Mouse (Mus musculus): ENCODE measurements at regions not wholly inside any gene's neighbourhood (a gene's known extent, or its start where the extent isn't known, plus 50 kb on each side); places are given as distances from the start of the nearest gene placed in this dataset.

DNA sequence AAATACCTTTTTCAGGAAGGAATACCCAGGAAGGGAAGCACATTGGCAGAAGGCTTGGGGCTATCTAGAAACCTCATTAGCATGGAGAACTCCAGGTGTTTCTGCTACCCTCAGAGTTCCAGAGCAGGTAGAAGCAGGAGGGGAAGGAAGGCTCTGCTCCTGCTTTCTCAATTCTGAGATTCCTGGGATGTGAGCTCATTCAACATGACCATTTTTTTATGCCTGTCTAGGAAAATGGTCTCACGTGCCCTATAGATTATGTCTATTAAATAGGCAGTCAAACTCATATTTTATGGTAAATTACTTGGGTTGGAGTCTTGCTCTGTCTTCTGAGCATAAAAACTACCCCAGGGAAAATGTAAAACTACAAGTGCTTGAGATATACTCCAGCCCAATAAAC lies 130.2 kb downstream of the Ccdc71l start:
- Histone ChIP-seq H3K9me3 (no peaks in the 10 kb centered on the region), H3K4me3 (no peak overlapping the region), H3K4me1 (no peaks in the 10 kb centered on the region), H3K27ac (no peak overlapping the region), H3K4me2 (replicated peaks) (no peak overlapping the region), H3K27me3 (replicated peaks) (no peaks in the 10 kb centered on the region), H3K9ac (no peak overlapping the region), H3K36me3 (no peaks in the 10 kb centered on the region)
- 78% methylated on average over 1 of the region's 1 CpGs for WGBS
- ATAC-seq (ENCODE audit: low FRiP score, low read depth) = no peak

DNA sequence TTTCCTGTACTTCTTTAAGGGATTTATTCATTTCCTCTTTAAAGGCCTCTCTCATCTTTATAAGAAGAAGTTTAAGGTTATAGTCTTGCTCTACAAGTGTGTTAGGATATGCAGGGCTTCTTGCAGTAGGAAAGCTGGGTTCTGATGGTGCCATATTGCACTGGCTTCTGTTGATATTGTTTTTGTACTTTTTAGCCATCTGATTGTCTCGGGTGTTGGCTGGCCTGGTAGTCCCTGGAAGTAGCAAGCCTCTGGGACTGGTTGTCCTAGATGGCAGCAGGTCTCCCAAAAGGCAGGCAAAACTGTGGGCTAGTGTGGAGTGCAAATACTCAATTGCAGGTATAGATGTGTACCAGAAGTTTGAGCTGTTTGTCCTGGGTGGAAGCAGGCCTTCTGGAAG lies 147.1 kb downstream of the Ccdc71l start:
- Histone ChIP-seq H3K27me3 (replicated peaks) (no peaks in the 10 kb centered on the region), H3K4me1 (no peaks in the 10 kb centered on the region), H3K27ac (no peak overlapping the region), H3K4me2 (replicated peaks) (no peak overlapping the region), H3K9me3 (no peaks in the 10 kb centered on the region), H3K4me3 (no peak overlapping the region), H3K36me3 (no peaks in the 10 kb centered on the region), H3K9ac (no peak overlapping the region)
- no peak for ATAC-seq (ENCODE audit: low FRiP score, low read depth)
- 69% methylated on average over 1 of the region's 1 CpGs for WGBS

DNA sequence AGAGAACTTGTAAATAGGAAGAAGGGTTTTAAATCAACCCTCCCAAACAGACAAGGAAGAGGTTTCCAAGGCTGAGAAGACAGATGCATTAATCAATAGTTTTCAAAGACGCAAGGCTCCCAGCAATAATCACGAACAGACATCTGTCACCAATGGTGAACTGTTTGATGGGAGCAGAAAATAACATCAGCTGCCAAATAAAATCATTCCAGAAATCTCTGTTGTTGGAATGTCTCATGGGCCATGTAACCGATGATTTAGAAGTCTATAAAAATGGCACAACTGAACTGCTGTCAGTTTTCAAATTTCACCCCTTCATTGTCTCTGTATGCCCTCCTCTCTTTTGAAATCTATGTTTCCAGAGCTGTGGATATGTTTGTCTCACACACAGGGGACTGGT lies 152.7 kb downstream of the Ccdc71l start:
- Histone ChIP-seq H3K9me3 (no peaks in the 10 kb centered on the region), H3K4me1 (no peaks in the 10 kb centered on the region), H3K36me3 (no peaks in the 10 kb centered on the region), H3K27ac (no peak overlapping the region), H3K9ac (no peak overlapping the region), H3K4me3 (no peak overlapping the region), H3K4me2 (replicated peaks) (no peak overlapping the region), H3K27me3 (replicated peaks) (no peaks in the 10 kb centered on the region)
- ATAC-seq (ENCODE audit: low FRiP score, low read depth) = no peak
- WGBS = 88% methylated on average over 3 of the region's 3 CpGs

DNA sequence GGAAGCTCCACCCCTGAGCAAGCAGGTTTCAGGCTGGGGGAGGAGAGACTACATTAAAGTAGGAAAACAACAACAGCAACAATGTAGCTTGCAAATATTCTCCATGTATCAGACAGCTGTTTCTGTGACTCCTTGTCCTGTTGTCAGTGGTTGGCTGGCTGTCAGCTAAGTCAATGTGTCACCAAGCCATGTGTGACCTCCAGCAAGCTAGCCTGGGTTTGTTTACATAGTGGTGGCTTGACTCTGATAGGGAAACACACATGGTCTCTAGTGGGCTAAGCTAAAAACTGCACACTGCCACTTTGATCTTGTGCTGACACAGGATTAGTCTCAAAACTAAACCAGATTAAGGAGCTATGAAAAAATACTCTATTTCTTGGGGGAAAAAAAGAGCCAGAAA lies 155.1 kb downstream of the Ccdc71l start:
- Histone ChIP-seq H3K4me3 (no peak overlapping the region), H3K9ac (no peak overlapping the region), H3K4me2 (replicated peaks) (no peak overlapping the region)

DNA sequence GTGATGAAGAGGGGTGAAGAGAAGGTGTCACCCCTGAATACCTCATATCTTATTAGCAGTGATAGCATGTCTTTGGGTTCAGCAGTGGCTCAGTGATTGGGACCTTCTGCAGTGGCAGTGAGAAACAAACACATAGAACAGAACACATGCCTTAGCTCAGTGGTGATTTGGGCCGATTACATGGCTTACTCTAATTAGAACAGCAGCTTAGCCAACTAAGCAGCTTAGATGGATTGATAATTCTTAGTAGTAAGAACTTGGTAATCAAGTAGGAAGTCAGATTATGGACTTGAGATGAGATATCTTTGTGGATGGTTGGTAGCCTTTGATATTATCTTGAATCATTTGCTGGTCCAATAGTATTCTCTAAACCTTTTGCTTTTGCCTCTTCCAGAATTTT lies 167.0 kb downstream of the Ccdc71l start:
- H3K9me3 ChIP-seq = peaks cover 9% of the 10 kb centered on the region; the same call in 1 of the 2 replicates
- no peaks in the 10 kb centered on the region for H3K27me3 ChIP-seq (replicated peaks)
- H3K4me3 ChIP-seq = no peak overlapping the region
- ATAC-seq (ENCODE audit: low FRiP score, low read depth) = no peak
- no peak overlapping the region for H3K9ac ChIP-seq
- no peak overlapping the region for H3K4me2 ChIP-seq (replicated peaks)
- WGBS = 85% methylated on average over 1 of the region's 1 CpGs
- H3K36me3 ChIP-seq = no peaks in the 10 kb centered on the region
- H3K27ac ChIP-seq = no peak overlapping the region
- no peaks in the 10 kb centered on the region for H3K4me1 ChIP-seq

More for the DNA sequence above, 155.1 kb downstream of the Ccdc71l start:
- H3K36me3 ChIP-seq = no peaks in the 10 kb centered on the region
- ATAC-seq (ENCODE audit: low FRiP score, low read depth) = no peak
- H3K4me1 ChIP-seq = no peaks in the 10 kb centered on the region
- H3K27me3 ChIP-seq (replicated peaks) = no peaks in the 10 kb centered on the region
- H3K27ac ChIP-seq = no peak overlapping the region
- H3K9me3 ChIP-seq = no peaks in the 10 kb centered on the region

DNA sequence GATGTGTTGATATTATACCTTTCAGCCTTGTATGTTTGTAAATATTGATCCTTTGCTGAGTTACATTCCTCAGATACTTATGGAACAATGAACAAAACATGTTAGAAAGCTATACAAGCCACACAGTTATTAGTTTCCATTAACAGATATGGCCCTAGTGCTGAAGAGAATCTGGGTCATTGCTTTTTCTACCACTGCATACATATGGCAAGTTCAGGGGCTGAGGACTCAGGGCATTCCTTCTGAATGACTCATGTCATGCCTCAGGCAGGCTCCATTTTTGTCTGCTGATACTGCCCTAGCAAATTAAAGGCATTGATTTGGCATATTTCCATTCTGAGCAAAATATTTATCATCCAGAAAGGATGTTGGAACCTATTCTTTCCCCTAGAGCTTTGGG lies 167.9 kb downstream of the Ccdc71l start:
- ATAC-seq (ENCODE audit: low FRiP score, low read depth) = no peak
- H3K36me3 ChIP-seq = no peaks in the 10 kb centered on the region
- H3K27me3 ChIP-seq (replicated peaks) = no peaks in the 10 kb centered on the region
- H3K4me2 ChIP-seq (replicated peaks) = no peak overlapping the region
- no peaks in the 10 kb centered on the region for H3K4me1 ChIP-seq
- H3K27ac ChIP-seq = no peak overlapping the region
- no peak overlapping the region for H3K4me3 ChIP-seq
- H3K9ac ChIP-seq = no peak overlapping the region
- peaks cover 9% of the 10 kb centered on the region; the same call in 1 of the 2 replicates for H3K9me3 ChIP-seq

DNA sequence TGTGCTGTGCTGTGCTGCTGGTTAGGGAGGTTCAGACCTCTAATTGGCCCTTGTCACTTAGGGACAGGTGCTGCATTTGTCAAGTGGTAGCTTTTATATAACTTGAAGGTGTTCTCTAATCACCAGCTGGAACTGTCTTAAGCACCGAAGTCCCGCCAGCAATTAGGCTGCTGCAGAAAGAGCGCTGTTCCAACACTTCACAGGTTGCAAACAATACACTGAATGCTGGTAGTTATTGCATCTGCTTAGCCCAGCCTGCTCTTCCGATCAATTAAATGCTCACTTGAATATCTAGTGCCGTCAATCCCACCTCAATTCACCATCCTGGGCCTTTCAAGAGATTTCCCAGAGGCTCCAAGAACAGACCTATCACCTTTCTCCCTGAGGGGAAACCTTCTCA lies 175.3 kb downstream of the Ccdc71l start:
- H3K4me3 ChIP-seq = no peak overlapping the region
- no peak for ATAC-seq (ENCODE audit: low FRiP score, low read depth)
- H3K27me3 ChIP-seq (replicated peaks) = no peaks in the 10 kb centered on the region
- H3K27ac ChIP-seq = no peak overlapping the region
- H3K4me1 ChIP-seq = no peaks in the 10 kb centered on the region
- no peaks in the 10 kb centered on the region for H3K36me3 ChIP-seq
- no peak overlapping the region for H3K4me2 ChIP-seq (replicated peaks)
- 79% methylated on average over 5 of the region's 5 CpGs for WGBS
- H3K9me3 ChIP-seq = 0 out of 2 replicates have a peak, but pooled peaks cover 2% of the 10 kb centered on the region
- H3K9ac ChIP-seq = no peak overlapping the region

DNA sequence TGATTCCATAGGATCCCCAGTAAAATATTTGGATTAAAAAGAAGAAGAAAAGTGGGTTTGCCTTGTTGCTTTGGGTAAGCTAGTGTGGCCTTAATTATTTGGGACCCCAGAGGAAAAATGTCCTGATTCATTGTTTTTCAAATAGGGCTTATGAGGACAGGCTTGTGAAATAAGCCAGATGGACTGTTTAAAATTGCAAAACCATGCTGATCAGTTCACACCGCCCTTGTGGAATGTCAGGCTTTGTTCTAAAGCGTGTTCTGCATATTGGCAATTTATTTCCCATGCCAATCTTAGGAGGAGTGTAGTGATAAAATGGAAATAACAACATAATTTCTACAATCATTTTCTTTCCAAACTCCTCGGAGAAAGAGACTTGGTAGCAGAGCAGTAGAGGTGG lies 189.3 kb downstream of the Ccdc71l start:
- ATAC-seq (ENCODE audit: low FRiP score, low read depth) = no peak
- WGBS = 78% methylated on average over 3 of the region's 3 CpGs
- no peak overlapping the region for H3K27ac ChIP-seq
- no peaks in the 10 kb centered on the region for H3K36me3 ChIP-seq
- no peak overlapping the region for H3K4me3 ChIP-seq
- no peaks in the 10 kb centered on the region for H3K9me3 ChIP-seq
- H3K4me1 ChIP-seq = no peaks in the 10 kb centered on the region
- H3K9ac ChIP-seq = no peak overlapping the region
- H3K4me2 ChIP-seq (replicated peaks) = no peak overlapping the region
- no peaks in the 10 kb centered on the region for H3K27me3 ChIP-seq (replicated peaks)

DNA sequence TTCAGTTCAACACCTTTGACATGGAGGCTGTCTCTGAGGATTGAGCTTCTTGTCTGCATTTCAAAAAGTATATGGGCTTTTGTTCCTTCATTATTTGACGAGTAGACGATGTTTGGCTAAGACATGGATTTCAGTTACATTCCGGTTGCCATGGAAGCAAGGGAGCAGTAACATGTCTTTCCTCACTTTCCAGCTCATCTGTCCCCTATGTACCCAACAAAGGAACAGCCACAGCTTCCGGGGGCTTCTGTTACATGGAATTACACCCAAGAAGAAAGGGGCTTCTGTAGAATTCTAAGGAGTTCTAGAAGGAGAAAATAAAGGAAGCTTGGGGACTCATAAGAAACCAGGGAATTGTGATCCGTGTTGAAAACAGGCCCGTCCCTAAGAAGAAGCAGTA lies 202.8 kb downstream of the Ccdc71l start:
- H3K4me3 ChIP-seq = no peak overlapping the region
- H3K27ac ChIP-seq = no peak overlapping the region
- H3K27me3 ChIP-seq (replicated peaks) = no peaks in the 10 kb centered on the region
- H3K4me2 ChIP-seq (replicated peaks) = no peak overlapping the region
- no peak overlapping the region for H3K9ac ChIP-seq
- no peaks in the 10 kb centered on the region for H3K9me3 ChIP-seq
- no peak for ATAC-seq (ENCODE audit: low FRiP score, low read depth)
- H3K4me1 ChIP-seq = no peaks in the 10 kb centered on the region
- WGBS = 79% methylated on average over 6 of the region's 6 CpGs
- no peaks in the 10 kb centered on the region for H3K36me3 ChIP-seq

DNA sequence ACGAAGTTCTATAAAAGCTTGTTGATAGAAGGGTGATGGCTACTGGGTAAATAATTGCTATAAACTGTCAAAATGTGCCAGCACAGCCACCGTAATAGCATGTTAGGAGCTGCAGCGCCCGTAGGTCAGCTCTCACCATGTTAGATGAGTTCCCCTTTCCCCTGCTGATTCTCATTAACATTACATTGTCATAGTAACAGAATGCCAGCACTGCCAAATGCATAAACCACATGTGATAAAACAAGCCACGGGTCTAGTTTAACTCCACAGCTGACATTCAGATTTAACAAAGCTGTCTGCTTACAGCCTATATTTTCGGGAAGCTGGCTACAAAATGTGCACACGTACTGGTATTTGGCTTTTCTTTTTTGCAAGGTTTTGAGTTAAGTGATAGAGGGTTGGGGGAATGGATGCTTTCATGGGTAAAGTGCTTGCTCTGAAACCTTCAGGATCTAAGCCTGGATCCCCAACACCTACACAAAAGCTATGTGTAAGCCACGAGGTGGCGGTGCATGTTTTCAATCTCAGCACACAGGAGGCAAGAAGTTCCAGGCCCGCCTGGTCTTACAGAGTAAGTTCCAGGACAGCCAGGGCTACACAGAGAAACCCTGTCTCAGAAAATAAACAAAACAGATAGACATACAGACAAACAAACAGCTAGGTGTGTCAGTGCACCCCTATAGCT lies 217.1 kb upstream of the Nampt start:
- no peaks in the 10 kb centered on the region for H3K36me3 ChIP-seq
- ATAC-seq (ENCODE audit: low FRiP score, low read depth) = no peak
- no peak overlapping the region for H3K4me2 ChIP-seq (replicated peaks)
- no peak overlapping the region for H3K4me3 ChIP-seq
- H3K4me1 ChIP-seq = no peaks in the 10 kb centered on the region
- H3K27me3 ChIP-seq (replicated peaks) = no peaks in the 10 kb centered on the region
- H3K9me3 ChIP-seq = no peaks in the 10 kb centered on the region
- no peak overlapping the region for H3K9ac ChIP-seq
- no peak overlapping the region for H3K27ac ChIP-seq
- 74% methylated on average over 10 of the region's 10 CpGs for WGBS

DNA sequence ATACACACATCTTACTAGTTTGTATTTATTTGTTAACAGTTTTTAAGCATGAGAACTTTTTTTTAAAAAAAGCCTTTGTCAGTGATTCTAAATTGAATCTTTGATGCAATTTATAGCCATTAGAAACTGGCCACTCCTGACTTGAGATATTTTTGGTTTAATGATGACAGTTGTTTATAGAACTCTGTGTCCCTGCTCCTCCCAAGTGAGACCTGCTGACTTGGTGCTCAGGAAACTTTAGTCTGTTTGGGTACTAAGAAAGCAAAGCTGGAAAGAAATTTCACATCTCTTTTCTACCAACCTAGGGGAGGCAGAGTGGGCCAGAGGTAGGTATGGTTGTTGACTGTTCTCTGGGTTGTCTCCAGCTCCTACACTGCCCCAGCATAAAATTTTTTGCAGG lies 214.0 kb upstream of the Nampt start:
- Histone ChIP-seq H3K4me1 (no peaks in the 10 kb centered on the region), H3K4me2 (replicated peaks) (no peak overlapping the region), H3K27ac (no peak overlapping the region), H3K36me3 (no peaks in the 10 kb centered on the region), H3K9me3 (no peaks in the 10 kb centered on the region), H3K9ac (no peak overlapping the region), H3K4me3 (no peak overlapping the region), H3K27me3 (replicated peaks) (no peaks in the 10 kb centered on the region)
- ATAC-seq (ENCODE audit: low FRiP score, low read depth) = no peak

DNA sequence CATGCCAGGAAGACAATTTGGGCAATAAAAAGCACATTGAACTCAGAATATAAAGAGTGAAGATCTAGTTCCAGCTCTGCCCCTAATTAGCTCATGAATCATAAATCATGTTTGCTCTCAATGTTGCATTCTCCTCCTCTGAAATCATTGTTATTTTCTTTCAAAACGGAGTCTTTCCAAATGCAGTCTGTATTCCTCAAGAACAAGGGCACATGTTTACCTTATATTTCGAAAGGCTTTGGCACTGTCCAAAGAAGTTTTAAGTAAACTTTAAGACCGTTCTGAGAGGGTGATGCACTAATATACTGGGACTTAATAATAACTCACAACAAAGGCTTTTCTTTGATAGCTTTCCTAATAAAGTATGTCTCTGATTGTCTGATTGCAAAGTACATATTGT lies 204.3 kb upstream of the Nampt start:
- no peak for ATAC-seq (ENCODE audit: low FRiP score, low read depth)
- H3K4me3 ChIP-seq = no peak overlapping the region
- no peaks in the 10 kb centered on the region for H3K4me1 ChIP-seq
- H3K9ac ChIP-seq = no peak overlapping the region
- no peak overlapping the region for H3K27ac ChIP-seq
- H3K27me3 ChIP-seq (replicated peaks) = no peaks in the 10 kb centered on the region
- 77% methylated on average over 3 of the region's 3 CpGs for whole genome bisulfite sequencing
- no peaks in the 10 kb centered on the region for H3K36me3 ChIP-seq
- H3K9me3 ChIP-seq = no peaks in the 10 kb centered on the region
- H3K4me2 ChIP-seq (replicated peaks) = no peak overlapping the region

DNA sequence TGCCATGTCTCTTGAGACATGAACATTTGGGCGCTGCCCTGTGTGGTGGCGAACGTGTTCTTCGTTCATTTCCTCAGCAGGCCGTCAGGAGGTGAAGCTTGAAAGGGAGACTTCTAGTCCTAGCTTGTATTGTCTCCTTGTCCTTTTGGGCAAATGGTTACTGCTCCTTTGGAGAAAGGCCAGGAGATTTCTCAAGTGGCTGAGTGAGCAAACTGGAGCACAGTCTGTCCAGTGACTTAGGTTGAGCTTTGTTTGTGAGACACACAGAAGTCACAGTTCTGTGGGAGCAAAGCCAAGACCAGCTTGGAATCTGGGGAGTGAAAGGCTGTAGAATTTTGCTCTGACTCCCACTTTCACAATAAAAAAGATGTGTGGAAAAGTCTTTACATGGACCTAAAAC lies 203.3 kb upstream of the Nampt start:
- 89% methylated on average over 5 of the region's 5 CpGs for WGBS
- Histone ChIP-seq H3K36me3 (no peaks in the 10 kb centered on the region), H3K9me3 (no peaks in the 10 kb centered on the region), H3K4me2 (replicated peaks) (no peak overlapping the region), H3K9ac (no peak overlapping the region), H3K27me3 (replicated peaks) (no peaks in the 10 kb centered on the region), H3K4me3 (no peak overlapping the region), H3K27ac (no peak overlapping the region), H3K4me1 (no peaks in the 10 kb centered on the region)
- ATAC-seq (ENCODE audit: low FRiP score, low read depth) = no peak

Measured in neural tube, embryonic 12.5 days (tissue).